Comparison of ENCODE assay signal across 33 mouse cellular contexts in the genomic region with DNA sequence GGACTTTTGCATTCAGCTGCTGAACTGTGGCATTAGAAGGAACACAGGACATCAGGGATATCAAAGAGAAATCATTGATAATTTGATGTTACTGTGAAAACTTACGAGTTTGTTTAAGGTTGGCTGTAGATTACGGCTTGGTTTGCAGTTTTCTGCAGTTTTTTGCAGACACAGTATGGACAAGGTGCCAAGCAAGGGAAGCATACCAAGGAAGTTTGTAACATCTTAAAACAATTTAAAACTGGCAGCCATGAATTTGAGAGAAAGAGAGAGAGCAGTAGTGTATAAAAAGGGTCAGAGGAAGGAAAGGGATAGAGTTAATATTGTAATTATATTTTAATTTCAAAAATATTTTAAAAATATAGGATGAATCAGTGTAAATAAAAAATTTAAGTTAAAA.
"Had no signal": no experiment of that assay in that cellular context is flagged by ENCODE, and none has a peak within 500 bp of the region (broad histone marks: within the 10 kb centered on the region; RNA-seq: fewer than 3 reads in every experiment).

No protein-coding gene starts in this region.

- H3K4me2 ChIP-seq: heart, embryonic 11.5 days; heart, embryonic 12.5 days; heart, embryonic 13.5 days; heart, embryonic 15.5 days; hindbrain, embryonic 12.5 days; hindbrain, embryonic 13.5 days; hindbrain, embryonic 14.5 days; hindbrain, embryonic 15.5 days; intestine, embryonic 15.5 days; kidney, embryonic 15.5 days had no signal

- H3K27ac ChIP-seq: heart, embryonic 13.5 days; heart, embryonic 15.5 days; hindbrain, embryonic 10.5 days; hindbrain, embryonic 12.5 days; hindbrain, embryonic 13.5 days; hindbrain, embryonic 14.5 days; hindbrain, embryonic 15.5 days; intestine, embryonic 15.5 days; kidney, embryonic 15.5 days; kidney, postnatal 0 days; layer of hippocampus, adult 2 months; left cerebral cortex, adult 2 months had no signal

- H3K27me3 ChIP-seq: heart, embryonic 12.5 days; heart, embryonic 13.5 days; heart, embryonic 15.5 days; hindbrain, embryonic 12.5 days; hindbrain, embryonic 13.5 days; hindbrain, embryonic 15.5 days; intestine, embryonic 15.5 days; kidney, embryonic 15.5 days had no signal

- H3K36me3 ChIP-seq: heart, embryonic 12.5 days; heart, embryonic 13.5 days; heart, embryonic 15.5 days; hindbrain, embryonic 10.5 days; hindbrain, embryonic 12.5 days; hindbrain, embryonic 13.5 days; hindbrain, embryonic 15.5 days; intestine, embryonic 15.5 days; kidney, embryonic 15.5 days had no signal

- H3K4me3 ChIP-seq: heart, embryonic 12.5 days; heart, embryonic 13.5 days; heart, embryonic 15.5 days; hindbrain, embryonic 10.5 days; hindbrain, embryonic 12.5 days; hindbrain, embryonic 13.5 days; hindbrain, embryonic 15.5 days; intestine, embryonic 15.5 days; kidney, embryonic 15.5 days; layer of hippocampus, adult 2 months; left cerebral cortex, adult 2 months had no signal

- H3K4me1 ChIP-seq: heart, embryonic 12.5 days; heart, embryonic 13.5 days; heart, embryonic 15.5 days; hindbrain, embryonic 10.5 days; hindbrain, embryonic 12.5 days; hindbrain, embryonic 13.5 days; hindbrain, embryonic 15.5 days; intestine, embryonic 15.5 days; kidney, embryonic 15.5 days had no signal

- DNase-seq: heart, postnatal 10 days; heart, postnatal 14 days; heart, postnatal 36 days; heart, postnatal 4 days; kidney, adult 11 months; kidney, adult 18-20 months; kidney, adult 8-10 months; kidney, adult 9 months; kidney, postnatal 10 days; kidney, postnatal 14 days; kidney, postnatal 25 days; kidney, postnatal 36 days; kidney, postnatal 4 days; layer of hippocampus, adult 9-11 months; layer of hippocampus, postnatal 36 days had no signal

- H3K9ac ChIP-seq: heart, embryonic 12.5 days; heart, embryonic 13.5 days; heart, embryonic 15.5 days; hindbrain, embryonic 12.5 days; hindbrain, embryonic 13.5 days; hindbrain, embryonic 14.5 days; hindbrain, embryonic 15.5 days; intestine, embryonic 15.5 days; kidney, embryonic 15.5 days had no signal

- ATAC-seq: hindbrain, embryonic 16.5 days; inflammation-experienced regulatory T-cells, adult 6 months; intestine, embryonic 15.5 days; intestine, embryonic 16.5 days; intestine, postnatal 0 days had no signal

- H3K9me3 ChIP-seq: heart, embryonic 12.5 days; heart, embryonic 13.5 days; heart, embryonic 15.5 days; hindbrain, embryonic 10.5 days; hindbrain, embryonic 12.5 days; hindbrain, embryonic 13.5 days; hindbrain, embryonic 15.5 days; intestine, embryonic 15.5 days; kidney, embryonic 15.5 days had no signal
